Mouse (Mus musculus): Measurements from ENCODE around the gene Cers5.

- TF ChIP-seq CTCF (IDR thresholded peaks at IDR 0.05; ENCODE audit: control insufficient read depth, insufficient read depth, insufficient read length) (no peak), USF1 (IDR thresholded peaks at IDR 0.05; ENCODE audit: low read depth) (no peak), CEBPB (IDR thresholded peaks at IDR 0.05; ENCODE audit: low read depth) (no peak), MYOG (IDR thresholded peaks at IDR 0.05; ENCODE audit: control insufficient read depth, extremely low read depth, insufficient read length) (no peak), MYOD1 (IDR thresholded peaks at IDR 0.05; ENCODE audit: control insufficient read depth, insufficient read length, low read depth) (no peak), MAX (IDR thresholded peaks at IDR 0.05) (no peak), FOSL1 (IDR thresholded peaks at IDR 0.05; ENCODE audit: insufficient read depth, low read length, poor library complexity, severe bottlenecking) (no peak)
Measured at GRCm38 (mm10) chr15:99704881-99705280, 67.8 kb downstream of the Cers5 start.
